Mouse (Mus musculus) neural tube, embryonic 11.5 days (tissue): ENCODE results near the gene Aff3. TPM values are rescaled to one million over a fixed set of nuclear protein-coding genes. Genes with fewer than 3 reads are reported as not detected.

Experiments used
- ATAC-seq: fragments of 200-750 bp; cut with Nextera tagmentation; 2 replicates; pipeline ENCODE4 v1.8.0; 2017; ENCODE audit warnings: moderate number of reproducible peaks, mild to moderate bottlenecking, moderate TSS enrichment, moderate library complexity; ENCODE audit not compliant: insufficient read depth, low FRiP score, low TSS enrichment
- DNase-seq: peaks from one replicate; pipeline ENCODE4 v3.0.0-alpha.2; 2015; ENCODE audit warnings: low spot score
- H3K27ac ChIP-seq: fragments of 300-500 bp; sonication (generic); 2 replicates; pipeline ENCODE4 v1.5.1; 2014; ENCODE audit warnings: low read depth, mild to moderate bottlenecking, low read length
- H3K27me3 ChIP-seq: fragments of 300-500 bp; sonication (generic); 2 replicates; pipeline ENCODE4 v1.6.1; 2014; ENCODE audit warnings: mild to moderate bottlenecking, low read length, mixed read lengths; ENCODE audit not compliant: control insufficient read depth, insufficient read depth
- H3K36me3 ChIP-seq: fragments of 300-500 bp; sonication (generic); 2 replicates; pipeline ENCODE4 v1.6.1; 2014; ENCODE audit warnings: mild to moderate bottlenecking, low read length, moderate library complexity, mixed read lengths; ENCODE audit not compliant: control insufficient read depth, insufficient read depth
- H3K4me1 ChIP-seq: fragments of 300-500 bp; sonication (generic); 2 replicates; pipeline ENCODE4 v1.6.1; 2014; ENCODE audit warnings: low read length, mixed read lengths; ENCODE audit not compliant: control insufficient read depth, insufficient read depth
- H3K4me2 ChIP-seq: fragments of 300-500 bp; sonication (generic); 2 replicates; pipeline ENCODE4 v1.6.1; 2014; ENCODE audit warnings: low read depth, mild to moderate bottlenecking, moderate library complexity
- H3K4me3 ChIP-seq: fragments of 300-500 bp; sonication (generic); 2 replicates; pipeline ENCODE4 v1.5.1; 2014; ENCODE audit warnings: low read depth, low read length
- H3K9ac ChIP-seq: fragments of 300-500 bp; sonication (generic); 2 replicates; pipeline ENCODE4 v1.6.1; 2014; ENCODE audit warnings: mild to moderate bottlenecking, low read length
- H3K9me3 ChIP-seq: fragments of 300-500 bp; sonication (generic); 2 replicates; pipeline ENCODE4 v1.6.1; 2016; ENCODE audit warnings: low read length; ENCODE audit not compliant: control insufficient read depth
- WGBS: fragments of 180-500 bp; shearing (Covaris S2); extraction: QIAGEN DNeasy Blood & Tissue Kit; methylation state at CpG from one replicate; pipeline ENCODE4 v1.1.7; 2014; 5-methylcytosine and 5-hydroxymethylcytosine counted together
- polyA plus RNA-seq: library from polyadenylated mRNA; unstranded; fragments of >200 nt; fragmentation: Nextera tagmentation; extraction: Ambion mirVana; gene quantifications from 2 replicates; pipeline ENCODE4 v1.2.1, GENCODE M21; 2014

Gene Aff3
- polyA plus RNA-seq, 1 experiment from 2014 or later: 33.3 TPM

- ATAC-seq: peak; percentile 65
- WGBS: under 1% methylated on average over 35 of the region's 42 CpGs
Observed at GRCm38 (mm10) chr1:38627683-38628361, 36.9 kb downstream of the Aff3 start.

GRCm38 (mm10) chr1:38626739-38627661 lies 37.8 kb downstream of the Aff3 start:
- Histone ChIP-seq H3K27me3 (no peaks in the 10 kb centered on the region), H3K27ac (peak overlapping the region; percentile 94), H3K9ac (peak overlapping the region; percentile 93), H3K4me3 (peak overlapping the region; percentile 86), H3K4me1 (peaks cover 37% of the 10 kb centered on the region), H3K9me3 (no peaks in the 10 kb centered on the region), H3K36me3 (no peaks in the 10 kb centered on the region), H3K4me2 (peak overlapping the region; percentile 77)
- ATAC-seq (peak; percentile 81), DNase-seq (peak; percentile 83)
- under 1% methylated on average over 80 of the region's 133 CpGs for WGBS

More at GRCm38 (mm10) chr1:38627683-38628361, 36.9 kb downstream of the Aff3 start:
- H3K4me3 ChIP-seq: peak overlapping the region; percentile 86
- H3K27ac ChIP-seq: peak overlapping the region; percentile 94
- peak overlapping the region; percentile 77 for H3K4me2 ChIP-seq
- no peaks in the 10 kb centered on the region for H3K36me3 ChIP-seq
- no peaks in the 10 kb centered on the region for H3K27me3 ChIP-seq
- peaks cover 42% of the 10 kb centered on the region for H3K4me1 ChIP-seq
- H3K9me3 ChIP-seq: no peaks in the 10 kb centered on the region
- peak; percentile 73 for DNase-seq
- H3K9ac ChIP-seq: peak overlapping the region; percentile 93

GRCm38 (mm10) chr1:38626388-38626738 lies 38.4 kb downstream of the Aff3 start:
- H3K4me2 ChIP-seq: peak overlapping the region; percentile 77
- peak overlapping the region; percentile 93 for H3K9ac ChIP-seq
- DNase-seq: peak; percentile 42
- H3K4me1 ChIP-seq: peaks cover 35% of the 10 kb centered on the region
- H3K27ac ChIP-seq: peak overlapping the region; percentile 94
- WGBS: under 1% methylated on average over 10 of the region's 10 CpGs
- no peaks in the 10 kb centered on the region for H3K27me3 ChIP-seq
- H3K36me3 ChIP-seq: no peaks in the 10 kb centered on the region
- ATAC-seq: peak; percentile 25
- H3K4me3 ChIP-seq: peak overlapping the region; percentile 86
- H3K9me3 ChIP-seq: no peaks in the 10 kb centered on the region

GRCm38 (mm10) chr1:38621840-38622239 lies 42.9 kb downstream of the Aff3 start:
- ATAC-seq (no peak), DNase-seq (no peak)
- Histone ChIP-seq H3K36me3 (peaks cover 3% of the 10 kb centered on the region; the same call in 1 of the 2 replicates), H3K9ac (no peak overlapping the region), H3K4me3 (no peak overlapping the region), H3K9me3 (no peaks in the 10 kb centered on the region), H3K27me3 (no peaks in the 10 kb centered on the region), H3K4me1 (peaks cover 10% of the 10 kb centered on the region; the same call in 1 of the 2 replicates), H3K4me2 (no peak overlapping the region), H3K27ac (no peak overlapping the region)
- WGBS: 42% methylated on average over 4 of the region's 4 CpGs

- Histone ChIP-seq H3K27ac (no peak overlapping the region), H3K4me1 (peaks cover 6% of the 10 kb centered on the region; the same call in 1 of the 2 replicates), H3K4me3 (no peak overlapping the region), H3K36me3 (peaks cover 3% of the 10 kb centered on the region; the same call in 1 of the 2 replicates), H3K9ac (no peak overlapping the region), H3K27me3 (no peaks in the 10 kb centered on the region), H3K4me2 (no peak overlapping the region), H3K9me3 (no peaks in the 10 kb centered on the region)
- 93% methylated on average over 6 of the region's 6 CpGs for WGBS
- no peak for ATAC-seq
- DNase-seq: no peak
Observed at GRCm38 (mm10) chr1:38620401-38620800, 44.4 kb downstream of the Aff3 start.

- Histone ChIP-seq H3K9ac (no peak overlapping the region), H3K27me3 (no peaks in the 10 kb centered on the region), H3K27ac (peak overlapping the region; percentile 55), H3K9me3 (no peaks in the 10 kb centered on the region), H3K36me3 (no peaks in the 10 kb centered on the region), H3K4me2 (no peak overlapping the region), H3K4me1 (peaks cover 8% of the 10 kb centered on the region), H3K4me3 (no peak overlapping the region)
- WGBS: 14% methylated on average over 4 of the region's 4 CpGs
- peak; percentile 72 for DNase-seq
- ATAC-seq: no peak
Observed at GRCm38 (mm10) chr1:38606741-38607140, 58.0 kb downstream of the Aff3 start.

GRCm38 (mm10) chr1:38605426-38605825 lies 59.3 kb downstream of the Aff3 start:
- Histone ChIP-seq H3K27me3 (no peaks in the 10 kb centered on the region), H3K36me3 (no peaks in the 10 kb centered on the region), H3K9me3 (no peaks in the 10 kb centered on the region), H3K9ac (no peak overlapping the region), H3K4me3 (no peak overlapping the region), H3K4me2 (no peak overlapping the region), H3K4me1 (peaks cover 8% of the 10 kb centered on the region), H3K27ac (no peak overlapping the region)
- ATAC-seq: no peak
- DNase-seq: no peak
- WGBS: 84% methylated on average over 4 of the region's 4 CpGs

- Histone ChIP-seq H3K27me3 (no peaks in the 10 kb centered on the region), H3K27ac (no peak overlapping the region), H3K4me3 (no peak overlapping the region), H3K4me1 (peaks cover 8% of the 10 kb centered on the region), H3K9me3 (no peaks in the 10 kb centered on the region), H3K36me3 (no peaks in the 10 kb centered on the region), H3K9ac (no peak overlapping the region), H3K4me2 (no peak overlapping the region)
- 90% methylated on average over 7 of the region's 7 CpGs for WGBS
- DNase-seq: no peak
- no peak for ATAC-seq
Observed at GRCm38 (mm10) chr1:38604611-38605010, 60.1 kb downstream of the Aff3 start.
